8 mouse cellular contexts compared by ENCODE assay signal in genomic region chrX:103981806-103982205, GRCm38 (mm10). TPM values are rescaled to one million over a fixed set of nuclear protein-coding genes. Genes with fewer than 3 reads are reported as not detected.
DNase-seq lines count a peak whose midpoint lies in the region; ATAC-seq and TF ChIP-seq lines count a peak whose summit lies in the region.

No protein-coding gene starts in this region.

- no peaks in the 10 kb centered on the region for H3K9me3 ChIP-seq in liver, embryonic 11.5 days (ENCODE audit: control insufficient read depth, low read length)

- H3K4me1 ChIP-seq in heart, adult 2 months (ENCODE audit: control insufficient read depth, insufficient read depth, low read length), result no peaks in the 10 kb centered on the region
- H3K4me1 ChIP-seq in liver, embryonic 11.5 days (replicated peaks; ENCODE audit: control insufficient read depth, insufficient read depth, low read length), result no peaks in the 10 kb centered on the region

- TF ChIP-seq CTCF in heart, adult 2 months (IDR thresholded peaks at IDR 0.05), result no peak

- DNase-seq in heart, adult 2 months, result no peak
- DNase-seq in heart, postnatal 4 days, result no peak
- peak; percentile 1 for DNase-seq in thymus, postnatal 25 days
- DNase-seq in thymus, adult 18-20 months, result no peak
- no peak for DNase-seq in liver, embryonic 11.5 days (ENCODE audit: low spot score)
- DNase-seq in left cerebral cortex, postnatal 10 days (ENCODE audit: extremely low spot score in 1 of 2, low spot score in 2 of 2), result no peak
- no peak for DNase-seq in cerebellum, postnatal 14 days

- H3K4me2 ChIP-seq in liver, embryonic 11.5 days, result peak overlapping the region; percentile 57

- no peak for TF ChIP-seq POLR2A in heart, adult 2 months (IDR thresholded peaks at IDR 0.05; ENCODE audit: insufficient read depth, low read depth, low read length)

- 0 out of 2 replicates have a peak, but pooled peaks cover 2% of the 10 kb centered on the region for H3K79me2 ChIP-seq in heart, adult 2 months (replicated peaks; ENCODE audit: control insufficient read depth, insufficient read depth, low read length)

- no peaks in the 10 kb centered on the region for H3K27me3 ChIP-seq in heart, adult 2 months (ENCODE audit: control insufficient read depth, insufficient read depth, low read length)
- H3K27me3 ChIP-seq in liver, embryonic 11.5 days (replicated peaks; ENCODE audit: control insufficient read depth, insufficient read depth, low read length), result peaks cover 3% of the 10 kb centered on the region

- H3K9ac ChIP-seq in heart, adult 2 months (ENCODE audit: low read depth, low read length), result no peak overlapping the region
- H3K9ac ChIP-seq in liver, embryonic 11.5 days (ENCODE audit: low read depth, low read length), result no peak overlapping the region

- ATAC-seq in liver, embryonic 11.5 days (replicated peaks; ENCODE audit: low FRiP score), result no peak
- no peak for ATAC-seq in megakaryocyte progenitor cell, adult 5-6 weeks (replicated peaks; ENCODE audit: poor library complexity)

- TF ChIP-seq EP300 in heart, adult 2 months (IDR thresholded peaks at IDR 0.05; ENCODE audit: insufficient read depth, low read depth, low read length), result no peak

- intact Hi-C loops in heart, adult 2 months (cut with DNase I), result loop anchor here (5.0 to 10.0 kb wide), 2 partner anchors 287 to 360 kb away; no protein-coding TSS in a partner anchor
- intact Hi-C loops in left cerebral cortex, postnatal 10 days (cut with DNase I), result loop anchor here (5.0 kb wide), 1 partner anchor 215 kb away; no protein-coding TSS in a partner anchor

- H3K4me3 ChIP-seq in heart, adult 2 months, result peak overlapping the region; percentile 46
- H3K4me3 ChIP-seq in liver, embryonic 11.5 days (ENCODE audit: low read depth, low read length), result peak overlapping the region; percentile 75

- WGBS in heart, adult 2 months, result 69% methylated on average over 10 of the region's 10 CpGs
- 72% methylated on average over 10 of the region's 10 CpGs for WGBS in liver, embryonic 11.5 days

- no peaks in the 10 kb centered on the region; the same call in 1 of the 2 replicates for H3K36me3 ChIP-seq in heart, adult 2 months (ENCODE audit: control insufficient read depth, insufficient read depth, low read length)
- no peaks in the 10 kb centered on the region for H3K36me3 ChIP-seq in liver, embryonic 11.5 days (ENCODE audit: control insufficient read depth, insufficient read depth, low read length)

- H3K27ac ChIP-seq in heart, adult 2 months, result peak overlapping the region; percentile 89
- no peak overlapping the region; the same call in 1 of the 2 replicates for H3K27ac ChIP-seq in liver, embryonic 11.5 days (ENCODE audit: low read depth, low read length)

RNA-seq across cellular contexts. Expression of gene Rlim, which starts 0.7 kb away (rescaled TPM):
- total RNA-seq in heart, adult 2 months (2021), result 10 to 100 TPM; 21.4 to 28.0 TPM
- 4.1 and 7.8 TPM in 2 replicates for polyA plus RNA-seq in heart, adult 2 months (2012; rRNA removed)
- total RNA-seq in heart, postnatal 4 days (2021), result 10 to 100 TPM; 46.3 to 50.0 TPM
- 37.7 and 38.7 TPM in 2 replicates for polyA plus RNA-seq in liver, embryonic 11.5 days (2014; fragmentation: Nextera tagmentation; extraction: Ambion mirVana)
- 10 to 100 TPM; 46.4 to 50.9 TPM for total RNA-seq in left cerebral cortex, postnatal 10 days (2021)
- total RNA-seq in megakaryocyte progenitor cell, adult 5-6 weeks (2015), result 64.0 and 67.2 TPM in 2 replicates
- total RNA-seq in megakaryocyte progenitor cell, adult 5-6 weeks (2017), result 102 and 112 TPM in 2 replicates
